Mouse (Mus musculus) cerebral cortex, adult 2 months (tissue): ENCODE data around the gene Cbfa2t3.

Experiments
- WGBS: fragments of 180-500 bp; shearing (Covaris S2); methylation state at CpG from one replicate; pipeline ENCODE4 v1.1.7; 2018; 5-methylcytosine and 5-hydroxymethylcytosine counted together

Cbfa2t3 gene

GRCm38 (mm10) chr8:122718711-122719499 lies 20.0 kb upstream of the Cbfa2t3 start:
- WGBS: 88% methylated on average over 14 of the region's 14 CpGs

GRCm38 (mm10) chr8:122717869-122718509 lies 19.1 kb upstream of the Cbfa2t3 start:
- 91% methylated on average over 10 of the region's 10 CpGs for WGBS

DNA sequence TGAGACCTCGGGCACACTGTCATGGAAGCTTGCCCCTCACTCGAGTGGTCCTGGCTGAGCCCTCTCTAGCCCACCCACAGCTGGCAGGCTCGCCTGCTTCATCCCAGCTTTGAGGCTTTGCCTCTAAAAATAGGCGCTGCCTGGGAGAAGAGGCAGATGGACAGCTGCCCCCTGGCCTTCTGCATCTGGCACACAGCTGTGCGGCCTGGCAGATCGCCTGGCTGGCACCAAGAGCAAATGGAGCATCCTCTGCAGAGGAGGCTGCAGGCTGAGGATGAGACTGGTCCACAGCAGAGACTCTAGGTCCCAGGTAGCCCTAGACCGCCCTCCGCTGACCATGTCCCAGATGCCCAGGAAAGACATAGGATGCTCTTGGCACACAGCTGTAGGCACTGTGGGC lies 17.7 kb upstream of the Cbfa2t3 start:
- 69% methylated on average over 8 of the region's 8 CpGs for WGBS

DNA sequence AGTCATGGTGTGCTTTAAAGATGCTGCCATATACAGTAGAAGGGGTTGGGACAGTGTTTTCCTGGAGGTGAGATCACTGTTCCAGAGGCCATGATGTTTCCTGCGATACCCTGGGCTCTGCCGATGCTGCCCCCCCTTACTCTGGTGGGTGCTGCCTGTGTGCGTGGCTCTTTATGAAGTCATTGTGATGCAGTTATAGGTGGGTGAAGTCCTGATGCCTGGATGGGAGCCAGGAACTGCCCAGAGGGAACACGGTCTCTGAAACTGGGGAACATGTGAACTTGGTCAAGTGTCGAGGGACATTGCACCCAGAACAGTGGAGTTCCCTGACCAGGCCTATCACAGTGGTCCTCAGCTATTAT lies 14.2 kb upstream of the Cbfa2t3 start:
- WGBS: 95% methylated on average over 5 of the region's 5 CpGs

DNA sequence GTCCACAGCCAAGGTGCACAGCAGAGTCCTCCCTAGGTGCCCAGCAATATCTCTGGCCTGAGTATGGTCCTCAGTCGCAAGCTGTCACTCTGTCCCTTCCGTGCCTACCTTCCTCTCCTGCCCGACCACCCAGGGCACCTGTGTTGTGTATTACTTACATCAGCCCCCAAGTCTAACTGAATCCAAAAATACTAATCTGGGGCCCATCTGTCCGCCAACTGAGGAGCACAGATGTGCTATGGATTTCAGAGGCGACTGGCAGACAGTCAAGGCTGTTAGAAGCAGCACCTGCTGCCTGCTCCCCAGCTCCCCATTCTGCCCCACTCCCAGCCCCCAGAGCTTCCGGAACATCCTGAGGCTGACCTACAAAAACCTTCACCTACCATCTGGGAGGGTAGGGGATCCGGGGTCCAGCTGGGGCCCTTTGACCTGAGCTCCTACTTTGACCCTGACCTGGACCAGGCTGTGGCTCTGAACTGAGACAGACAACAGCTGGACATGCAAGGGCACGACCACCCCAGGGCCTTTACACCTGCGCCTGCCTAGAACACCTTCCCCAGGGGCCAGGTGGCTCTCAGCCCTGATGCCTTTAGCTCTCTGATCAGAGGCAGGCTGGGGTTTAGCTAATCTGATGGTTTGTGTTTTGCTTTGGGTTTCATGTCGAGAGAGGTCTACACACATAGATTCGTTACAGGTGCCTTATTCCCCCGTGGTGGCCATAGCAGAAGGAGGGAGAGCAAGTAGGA lies 13.7 kb upstream of the Cbfa2t3 start:
- 70% methylated on average over 12 of the region's 12 CpGs for WGBS

GRCm38 (mm10) chr8:122711891-122712365 lies 13.0 kb upstream of the Cbfa2t3 start:
- WGBS: 82% methylated on average over 11 of the region's 11 CpGs

GRCm38 (mm10) chr8:122711480-122711879 lies 12.6 kb upstream of the Cbfa2t3 start:
- WGBS: 79% methylated on average over 3 of the region's 3 CpGs

DNA sequence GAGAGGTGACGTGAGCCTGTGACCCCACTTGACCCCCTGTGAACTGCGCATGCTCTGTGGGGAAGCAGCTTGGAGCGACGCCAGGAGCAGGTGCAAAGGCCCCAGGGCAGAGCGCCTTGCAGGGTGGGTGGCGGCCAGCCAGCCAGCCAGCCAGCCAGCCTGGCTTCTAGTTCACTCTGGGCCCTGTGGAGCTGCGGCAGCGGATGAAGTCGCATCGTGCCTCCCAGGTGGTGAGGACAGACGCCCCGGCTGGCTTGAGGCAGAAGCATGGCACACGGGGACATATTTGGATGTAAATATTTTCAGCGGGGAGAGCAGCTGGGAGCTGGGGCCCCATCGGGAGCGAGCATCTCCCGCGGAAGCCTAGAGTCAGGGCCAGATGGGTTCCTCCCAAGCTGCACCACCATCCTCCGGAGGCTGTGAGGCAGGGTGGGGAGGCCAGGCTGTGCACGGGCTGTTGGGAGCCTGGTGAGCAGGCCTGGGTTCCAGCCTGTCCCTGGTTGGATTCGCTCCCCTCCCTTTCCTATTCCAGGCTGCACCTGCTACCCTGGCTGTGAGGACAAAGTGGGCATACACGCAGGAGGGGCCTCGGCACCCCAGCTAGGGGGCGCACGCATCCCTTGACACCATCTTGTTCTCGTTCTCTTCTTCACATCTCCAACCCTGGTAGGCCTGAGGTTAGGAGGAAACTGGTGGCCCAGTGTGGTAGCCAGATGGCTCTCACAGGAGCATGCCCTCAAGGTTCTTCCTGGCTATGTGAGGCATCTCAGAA lies 10.6 kb upstream of the Cbfa2t3 start:
- WGBS: 35% methylated on average over 26 of the region's 26 CpGs

GRCm38 (mm10) chr8:122707184-122707583 lies 8.3 kb upstream of the Cbfa2t3 start:
- WGBS: 67% methylated on average over 4 of the region's 4 CpGs

DNA sequence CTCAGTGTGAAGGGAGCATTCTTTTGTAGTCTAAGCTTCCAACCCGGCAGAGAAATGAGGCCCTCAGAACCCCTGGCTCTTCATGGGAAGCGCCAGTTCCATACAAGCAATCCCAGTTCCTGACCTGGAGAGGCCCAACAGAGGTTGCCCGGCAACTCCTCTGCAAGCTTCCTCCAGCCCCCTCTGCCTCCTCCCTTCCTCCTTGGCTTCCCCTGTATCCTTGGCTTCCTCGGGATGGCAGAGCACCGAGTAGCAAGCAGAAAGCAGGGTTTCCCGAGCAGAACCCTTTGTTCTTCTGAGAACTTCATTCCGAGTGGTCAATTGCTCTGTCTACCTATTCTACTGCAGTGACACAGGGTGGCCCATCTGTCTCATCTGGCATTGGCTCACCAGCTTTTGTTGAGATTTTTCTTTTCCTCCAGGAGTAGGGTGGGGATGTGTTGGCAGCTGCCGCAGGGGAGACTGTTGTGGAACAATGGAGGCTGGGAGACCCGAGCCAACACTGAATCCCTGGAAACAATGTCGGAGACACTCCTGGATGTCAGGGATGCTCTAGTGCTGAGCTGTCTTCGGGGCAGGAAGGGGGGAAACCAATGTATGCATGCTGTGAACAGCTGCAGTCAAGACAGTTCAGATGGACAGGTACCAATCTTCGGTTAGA lies 7.1 kb upstream of the Cbfa2t3 start:
- WGBS: 58% methylated on average over 12 of the region's 12 CpGs

- 86% methylated on average over 3 of the region's 3 CpGs for WGBS
Measured at GRCm38 (mm10) chr8:122704612-122705011, 5.7 kb upstream of the Cbfa2t3 start.

- whole genome bisulfite sequencing: 89% methylated on average over 6 of the region's 6 CpGs
Measured at GRCm38 (mm10) chr8:122702957-122703356, 4.0 kb upstream of the Cbfa2t3 start.

DNA sequence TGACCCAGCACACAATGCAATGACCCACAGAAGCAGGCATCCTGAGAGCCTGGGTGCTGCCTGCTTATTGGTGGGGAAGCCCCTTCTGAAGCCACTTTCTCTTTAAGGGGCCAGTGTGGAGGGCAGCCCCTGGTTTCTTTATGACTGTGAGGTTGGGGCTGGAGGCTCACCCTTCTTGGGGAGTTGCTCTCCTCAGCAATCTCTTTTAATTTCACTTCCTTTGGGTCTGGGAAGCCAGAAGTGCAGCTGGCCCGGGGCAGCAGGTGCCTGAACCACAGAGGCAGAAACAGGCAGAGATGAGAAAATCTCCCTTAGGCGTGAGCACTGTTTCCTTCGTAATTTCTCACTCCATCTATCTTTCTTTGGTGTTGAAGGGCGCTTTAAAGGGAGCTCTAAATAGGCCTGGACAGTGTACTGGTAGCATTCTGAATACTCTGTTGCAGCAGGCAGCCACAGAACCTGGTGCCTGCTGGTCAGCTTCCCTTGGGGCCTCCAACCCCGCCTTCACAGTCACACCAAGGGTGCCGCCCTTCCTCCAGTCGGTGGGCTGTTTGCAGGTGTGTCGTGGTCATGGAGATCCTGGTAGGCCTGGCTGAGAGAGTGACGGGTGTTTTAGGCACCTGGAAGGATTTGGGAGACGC lies 3.5 kb upstream of the Cbfa2t3 start:
- WGBS: 75% methylated on average over 10 of the region's 10 CpGs

DNA sequence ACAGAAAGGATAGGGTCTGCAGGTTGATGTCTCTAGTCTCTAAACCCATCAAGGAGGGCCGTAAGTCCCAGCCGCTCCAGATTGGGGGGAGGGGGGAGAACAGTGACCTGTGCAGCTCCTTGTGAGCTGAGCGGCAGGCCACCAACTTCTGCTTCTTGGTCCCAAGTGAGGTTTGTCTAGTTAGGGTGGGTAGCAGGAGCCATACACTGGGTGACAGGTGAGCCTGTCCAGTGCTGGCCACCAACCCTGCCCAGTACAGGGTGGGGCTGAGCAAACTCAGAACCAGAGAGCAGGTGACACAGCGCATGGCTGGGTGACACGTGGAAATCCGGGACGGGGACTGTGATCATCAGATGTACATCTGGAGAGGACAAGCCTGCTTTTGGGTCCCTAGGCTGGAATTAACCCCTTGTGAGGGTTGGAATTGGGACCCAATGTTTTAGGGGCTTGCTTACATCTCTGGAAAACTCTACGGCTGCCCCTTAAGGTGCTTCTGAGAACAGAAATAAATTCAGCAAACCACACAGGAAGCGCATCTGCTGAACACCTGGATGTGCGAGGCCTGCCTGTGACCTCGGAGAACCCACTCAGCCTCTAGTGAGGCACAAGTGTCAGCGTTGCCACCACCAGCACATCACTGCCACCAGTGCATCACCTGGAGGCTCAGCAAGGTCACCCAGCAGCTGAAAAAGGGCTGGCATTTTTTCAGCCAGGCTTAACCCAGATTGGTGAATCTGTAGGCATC lies 2.7 kb upstream of the Cbfa2t3 start:
- 86% methylated on average over 12 of the region's 12 CpGs for WGBS

- WGBS: 86% methylated on average over 13 of the region's 13 CpGs
Measured at GRCm38 (mm10) chr8:122700628-122701027, 1.7 kb upstream of the Cbfa2t3 start.

GRCm38 (mm10) chr8:122698254-122698768 lies 598 bp downstream of the Cbfa2t3 start:
- 68% methylated on average over 5 of the region's 5 CpGs for WGBS

DNA sequence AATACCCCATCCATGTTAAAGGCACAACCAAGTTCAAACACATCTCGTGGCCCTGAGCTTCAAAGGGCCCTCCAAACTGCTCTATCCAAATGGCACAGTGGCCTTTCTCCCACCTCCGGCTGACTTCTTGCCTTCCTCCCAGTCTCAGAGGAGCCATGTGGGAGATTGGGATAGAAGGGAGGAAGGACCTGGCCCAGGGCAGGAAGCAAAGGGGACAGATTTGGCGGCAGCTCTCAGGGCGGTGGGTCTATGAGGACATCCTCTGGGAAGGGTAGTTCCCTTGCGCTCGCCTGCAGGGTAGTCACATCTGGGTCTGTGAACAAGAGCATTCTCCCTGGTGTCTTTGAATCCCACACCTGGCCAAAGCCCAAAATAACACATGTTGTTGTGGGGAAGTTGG lies 1.3 kb downstream of the Cbfa2t3 start:
- WGBS: 91% methylated on average over 6 of the region's 6 CpGs

- WGBS: 55% methylated on average over 3 of the region's 3 CpGs
Measured at GRCm38 (mm10) chr8:122697181-122697581, 1.7 kb downstream of the Cbfa2t3 start.

DNA sequence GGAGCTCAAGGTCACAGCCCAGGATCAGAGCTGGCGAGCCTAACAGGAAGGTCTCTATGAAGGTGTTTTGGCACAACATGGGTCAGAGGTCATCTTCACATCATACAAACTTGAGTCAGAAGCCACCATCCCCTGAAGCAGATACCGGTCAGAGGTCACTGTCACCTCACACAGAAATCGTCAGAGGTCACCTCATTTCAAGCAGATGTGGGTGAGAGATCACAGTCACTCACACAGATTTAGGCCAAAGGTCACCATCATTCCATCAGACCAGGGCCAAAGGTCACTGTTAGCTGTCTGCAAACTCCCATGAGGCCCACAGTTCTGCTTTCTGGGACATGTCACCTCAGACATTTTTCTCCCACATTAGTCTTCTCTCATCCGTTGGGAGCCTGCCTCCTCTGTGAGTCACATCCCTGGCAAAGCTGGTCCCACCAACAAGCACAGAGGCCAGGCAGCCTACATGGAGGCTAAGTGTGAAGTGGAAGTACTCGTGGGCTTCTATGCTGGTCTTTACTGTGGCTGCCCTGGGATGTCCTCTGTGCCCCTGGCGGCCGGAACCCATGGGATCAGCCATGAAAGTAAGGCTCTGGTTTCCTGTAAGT lies 3.4 kb downstream of the Cbfa2t3 start:
- 75% methylated on average over 7 of the region's 7 CpGs for WGBS
